Mouse (Mus musculus) embryo, embryonic 11.5 days (tissue): ENCODE results near the gene Card9.

ENCODE experiments used
- DNase-seq: peaks from one replicate; pipeline ENCODE4 v3.0.0-alpha.2; 2012; ENCODE audit warnings: low read depth, low spot score

The Card9 gene

GRCm38 (mm10) chr2:26362991-26363390, 2.3 kb upstream of the Card9 start:
- no peak for DNase-seq

GRCm38 (mm10) chr2:26359983-26360382, 735 bp downstream of the Card9 start:
- DNase-seq, result no peak

- DNase-seq, result no peak
Measured at GRCm38 (mm10) chr2:26358667-26359320, 1.9 kb downstream of the Card9 start.

- DNase-seq, result no peak
Measured at GRCm38 (mm10) chr2:26357484-26357883, 3.2 kb downstream of the Card9 start.

GRCm38 (mm10) chr2:26356678-26357077, 4.0 kb downstream of the Card9 start:
- DNase-seq, result no peak

GRCm38 (mm10) chr2:26356231-26356630, 4.5 kb downstream of the Card9 start:
- no peak for DNase-seq

- no peak for DNase-seq
Measured at GRCm38 (mm10) chr2:26354401-26354800, 6.3 kb downstream of the Card9 start.

- DNase-seq, result no peak
Measured at GRCm38 (mm10) chr2:26353066-26353980, 7.4 kb downstream of the Card9 start.

GRCm38 (mm10) chr2:26352291-26352910, 8.3 kb downstream of the Card9 start:
- DNase-seq, result no peak

GRCm38 (mm10) chr2:26351358-26352290, 9.1 kb downstream of the Card9 start, which contains the start of gene Dnlz:
TSS of gene Dnlz (minus strand) at chr2:26352110.
- DNase-seq, result peak; percentile 85

GRCm38 (mm10) chr2:26348241-26348640, 12.5 kb downstream of the Card9 start:
- no peak for DNase-seq

- DNase-seq, result no peak
Measured at GRCm38 (mm10) chr2:26342609-26343490, 17.9 kb downstream of the Card9 start.

- no peak for DNase-seq
Measured at GRCm38 (mm10) chr2:26342044-26342443, 18.7 kb downstream of the Card9 start.

- DNase-seq, result no peak
Measured at GRCm38 (mm10) chr2:26341510-26341981, 19.2 kb downstream of the Card9 start.

- DNase-seq, result no peak
Measured at GRCm38 (mm10) chr2:26339204-26339551, 21.5 kb downstream of the Card9 start.

GRCm38 (mm10) chr2:26338302-26339203, 22.2 kb downstream of the Card9 start:
- no peak for DNase-seq

GRCm38 (mm10) chr2:26330702-26331101, 30.0 kb downstream of the Card9 start:
- no peak for DNase-seq

- no peak for DNase-seq
Measured at GRCm38 (mm10) chr2:26330056-26330468, 30.7 kb downstream of the Card9 start.

GRCm38 (mm10) chr2:26329402-26329801, 31.3 kb downstream of the Card9 start:
- DNase-seq, result no peak
